Mouse (Mus musculus) ovary, postnatal 36 days (tissue): ENCODE measurements around the gene Parvg.
"Not testable (repeated sequence)": the region's sequence is repeated elsewhere in the genome, so short reads cannot be mapped to it uniquely, and the experiment has no call there.

Experiments
- DNase-seq: peaks from one replicate; pipeline ENCODE4 v3.0.0; 2022; ENCODE audit warnings: low spot score, mixed read lengths

Parvg gene

DNA sequence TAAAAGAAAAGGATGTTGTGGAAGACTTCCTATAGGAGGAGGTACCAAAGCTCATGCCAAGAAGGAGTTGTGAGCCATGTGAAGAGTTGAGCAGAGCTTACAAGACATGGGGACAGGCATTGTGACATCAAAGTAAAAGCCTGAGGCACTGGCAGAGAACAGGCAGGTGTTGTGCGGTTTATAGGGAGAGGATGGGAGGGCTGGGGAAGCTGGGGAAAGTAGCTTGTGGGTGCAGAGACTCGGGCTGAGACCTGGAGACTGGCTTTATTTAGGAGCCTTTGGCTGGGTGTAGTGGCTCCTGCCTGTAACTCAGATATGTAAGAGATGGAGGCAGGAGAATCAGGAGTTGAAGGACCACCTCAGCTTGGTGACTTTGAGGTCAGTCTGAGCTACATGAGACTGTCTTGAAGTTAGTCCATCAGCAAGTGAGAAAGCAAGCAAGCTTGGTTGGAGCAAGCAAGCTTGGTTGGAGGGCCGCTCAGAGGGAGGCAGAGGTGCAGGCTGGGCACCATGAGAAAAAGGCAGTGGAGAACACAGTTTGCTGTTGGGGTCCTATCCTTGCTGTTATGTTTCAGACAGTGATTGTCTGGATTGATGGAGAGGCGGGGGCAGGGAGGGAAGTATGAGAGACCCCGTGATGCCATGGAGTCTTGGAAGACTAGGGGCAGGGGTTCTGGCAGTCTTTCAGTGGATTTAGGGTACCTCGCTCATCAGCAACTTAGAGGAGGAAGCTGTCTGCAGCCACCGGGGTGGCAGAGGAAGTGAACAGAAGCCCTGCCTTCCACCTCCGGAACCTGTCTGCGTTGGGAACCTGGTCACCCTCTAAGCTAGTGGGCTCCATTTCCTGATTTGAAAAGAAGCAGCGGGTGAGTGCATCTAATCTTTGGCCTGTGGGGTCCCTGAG lies at the start of gene Parvg:
TSS of gene Parvg (plus strand) at position 61 of the 904 bp plus-strand sequence.
- no peak for DNase-seq

DNA sequence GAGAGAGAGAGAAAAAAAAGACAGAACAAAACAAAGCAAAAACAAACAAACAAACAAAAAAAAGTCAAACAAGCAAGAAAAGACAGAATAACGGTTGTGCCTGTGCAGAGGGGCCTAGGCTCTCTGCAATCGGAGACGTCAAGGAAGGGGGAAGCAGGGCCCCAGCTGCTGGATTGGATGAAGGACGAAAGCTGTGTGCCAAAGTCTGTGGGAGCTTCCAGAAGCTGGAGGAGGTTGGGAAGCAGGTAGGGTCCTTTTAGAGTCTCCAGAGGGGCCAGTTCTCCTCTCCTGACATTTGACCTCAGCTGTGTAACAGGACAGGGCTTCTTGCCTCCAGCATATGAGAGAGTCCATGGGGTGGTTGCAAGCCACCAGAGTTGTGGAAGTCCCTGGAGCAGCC lies 47.8 kb upstream of the Parvg start:
- no peak for DNase-seq

DNA sequence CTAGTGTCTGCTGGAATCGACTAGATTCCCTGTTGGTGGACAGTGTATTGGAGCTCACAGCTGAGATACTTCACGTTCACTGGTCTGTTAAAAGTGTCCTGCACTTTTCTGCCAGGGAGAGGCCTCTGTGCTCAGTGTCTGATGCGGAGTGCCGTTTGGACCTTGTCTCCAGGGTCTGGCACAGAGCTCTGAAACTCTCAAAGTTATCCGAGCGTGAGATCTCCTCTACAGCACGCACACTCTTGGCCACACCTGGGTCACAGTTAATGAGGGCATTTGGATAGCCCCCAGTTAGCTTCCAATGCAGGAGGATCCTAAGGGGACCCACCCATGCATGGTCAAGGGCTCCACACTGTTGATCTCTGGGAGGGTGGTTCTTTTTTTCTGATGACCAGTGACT lies 45.7 kb upstream of the Parvg start:
- DNase-seq = no peak

DNA sequence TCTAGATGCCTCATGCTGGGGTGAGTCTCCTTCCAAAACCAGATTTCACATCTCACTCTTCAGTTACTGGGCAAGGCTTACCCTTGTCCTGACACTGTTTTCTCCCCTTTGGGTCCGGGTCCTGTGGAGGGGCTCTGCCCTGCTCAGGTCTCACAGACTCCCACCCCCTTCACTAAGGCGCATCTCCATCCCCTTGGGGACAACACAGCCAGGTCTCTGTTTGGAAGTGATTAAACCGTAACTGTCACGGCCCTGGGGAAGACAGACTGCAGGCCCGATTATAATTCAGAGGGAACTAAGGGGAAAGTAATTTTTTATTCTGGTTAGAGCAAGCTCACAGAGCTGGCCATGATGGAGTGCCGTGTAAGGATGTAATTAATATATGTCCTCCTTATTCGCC lies 45.2 kb upstream of the Parvg start:
- DNase-seq = no peak

DNA sequence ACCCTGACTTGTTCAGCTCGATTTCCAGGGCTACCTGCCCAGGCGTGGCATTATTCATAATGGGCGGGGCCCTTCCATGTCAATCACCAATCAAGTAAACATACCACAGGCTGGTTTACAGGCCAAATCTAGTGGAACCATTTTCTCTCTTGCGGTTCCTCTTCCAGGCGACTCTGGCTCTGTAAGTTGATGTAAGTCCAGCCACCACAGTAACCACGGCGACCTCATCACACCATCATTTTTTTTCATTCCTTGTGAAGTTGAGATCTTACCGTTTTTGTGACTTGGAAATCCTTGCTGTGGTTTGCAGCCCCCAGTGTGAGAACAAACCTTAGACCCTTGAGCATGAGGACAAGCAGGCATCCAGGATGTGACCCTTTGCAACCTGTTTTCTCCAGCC lies 43.5 kb upstream of the Parvg start:
- no peak for DNase-seq

DNA sequence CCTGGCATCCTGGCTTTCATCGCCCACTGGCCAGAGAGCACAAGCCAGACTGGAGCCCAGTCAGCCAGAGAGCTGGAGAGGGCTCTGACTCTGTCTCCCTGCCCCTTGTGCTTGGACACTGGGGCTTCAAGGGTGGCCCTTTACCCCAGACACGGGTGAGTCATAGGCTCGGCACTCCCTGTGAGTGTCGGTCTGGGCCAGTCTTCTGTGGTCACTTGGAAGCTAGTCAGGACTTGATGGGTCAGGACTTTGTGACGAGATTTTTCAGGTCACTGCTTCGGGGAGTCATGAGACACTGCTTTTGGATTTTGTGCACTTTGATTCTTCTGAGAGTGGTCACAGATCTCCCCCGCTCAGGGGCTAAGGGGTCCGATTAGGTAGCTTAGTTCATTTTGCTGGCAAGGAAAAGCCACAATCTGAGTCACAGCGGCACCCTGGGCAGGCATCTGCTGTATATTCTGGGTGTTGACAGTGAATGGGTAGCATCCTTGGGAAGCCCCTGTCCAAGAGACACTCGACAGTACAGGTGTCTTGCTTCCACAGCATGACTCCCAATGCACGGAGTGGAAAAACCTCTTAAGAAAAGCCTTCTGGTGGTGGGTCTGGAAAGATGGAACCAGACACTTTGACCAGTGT lies 43.0 kb upstream of the Parvg start:
- DNase-seq = no peak

DNA sequence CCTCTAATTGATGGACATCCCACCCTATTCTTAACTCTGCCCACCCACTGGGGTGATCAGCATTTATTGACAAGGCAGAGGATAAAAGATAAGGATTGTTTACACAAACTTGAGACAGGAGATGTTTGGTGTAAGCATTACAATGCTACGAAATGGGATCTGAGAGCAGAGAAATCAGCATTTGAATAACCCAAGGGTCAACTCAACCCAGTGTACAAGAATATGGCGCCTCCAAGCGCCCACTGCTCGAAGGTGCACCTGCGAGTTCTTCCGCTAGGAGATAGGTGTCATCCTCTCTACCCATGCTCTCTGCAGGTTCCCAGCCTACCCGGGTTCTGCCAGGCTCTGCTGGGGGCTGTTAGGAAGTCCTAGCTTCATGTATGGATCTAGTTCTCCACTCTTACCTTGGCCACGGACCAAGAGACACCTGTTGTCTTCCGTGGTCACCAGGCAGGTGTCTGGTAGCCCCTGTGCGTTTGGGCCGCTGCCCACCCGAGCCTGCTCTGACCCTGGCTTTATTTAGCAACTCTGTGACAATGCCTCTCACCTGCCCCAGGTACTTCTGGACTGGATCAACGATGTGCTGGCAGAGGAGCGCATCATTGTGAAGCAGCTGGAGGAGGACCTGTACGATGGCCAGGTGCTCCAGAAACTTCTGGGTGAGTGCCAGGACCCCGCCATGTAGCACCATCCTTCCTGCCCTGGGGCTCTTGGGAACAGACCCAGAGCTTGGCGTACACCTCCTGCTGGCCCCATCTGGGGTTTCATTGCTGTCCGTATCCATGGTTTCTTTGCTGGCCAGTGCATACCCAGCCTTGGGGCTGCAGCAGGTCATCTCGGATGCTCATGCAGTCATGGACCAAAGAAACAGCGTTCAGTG lies 41.4 kb upstream of the Parvg start:
- DNase-seq = no peak

DNA sequence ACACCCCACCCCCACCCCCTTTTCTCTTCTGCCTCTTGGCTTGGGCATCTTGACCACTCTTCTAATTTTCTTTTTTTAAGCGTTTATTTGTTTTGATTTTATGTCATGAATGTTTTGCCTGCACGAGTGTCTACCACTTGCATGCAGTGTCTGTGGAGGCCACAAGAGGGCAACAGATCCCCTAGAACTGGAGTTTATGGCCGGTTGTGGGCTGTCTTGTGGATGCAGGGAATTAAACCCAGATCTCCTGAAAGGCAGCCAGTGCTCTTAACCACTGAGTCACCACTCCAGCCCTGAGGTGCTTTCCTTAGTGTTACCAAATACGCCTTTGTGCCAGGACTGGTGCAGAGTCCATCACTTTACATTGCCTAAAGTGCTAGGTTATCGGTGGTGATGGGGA lies 39.8 kb upstream of the Parvg start:
- DNase-seq = peak; percentile 46

DNA sequence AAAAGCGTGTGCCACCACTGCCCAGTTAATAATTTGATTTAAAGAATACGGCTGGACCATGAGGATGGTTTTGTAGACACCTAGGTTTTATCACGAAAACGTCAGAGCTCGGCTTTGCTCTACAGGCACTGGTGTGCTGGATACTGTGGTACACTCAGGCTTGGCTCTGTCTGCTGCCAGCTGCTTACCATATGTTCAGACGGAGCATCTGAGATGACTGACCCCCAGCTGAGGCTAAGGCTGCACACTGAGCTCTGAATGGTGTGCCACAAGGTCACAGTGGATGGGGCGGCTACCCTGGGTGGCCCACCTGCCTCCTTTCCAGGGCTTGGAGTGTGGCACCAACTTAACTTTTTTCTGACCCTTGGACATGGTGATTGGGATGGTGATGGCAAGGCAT lies 38.4 kb upstream of the Parvg start:
- DNase-seq = no peak

DNA sequence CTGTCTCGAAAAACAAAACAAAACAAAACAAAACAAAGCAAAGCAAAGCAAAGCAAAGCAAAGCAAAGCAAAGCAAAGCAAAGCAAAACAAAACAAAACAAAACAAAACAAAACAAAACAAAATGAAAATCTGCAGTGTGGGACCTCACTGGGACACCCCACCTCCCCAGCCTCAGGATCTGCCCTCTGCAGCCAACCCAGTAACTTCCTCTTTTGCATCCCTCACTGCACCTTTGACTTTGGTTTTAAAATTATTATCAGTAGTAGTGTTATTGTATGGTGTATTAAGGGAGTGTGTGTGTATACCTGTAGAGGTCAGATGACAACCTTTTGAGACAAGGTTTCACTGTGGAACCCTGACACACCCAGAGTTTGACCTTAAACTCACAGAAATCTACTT lies 34.9 kb upstream of the Parvg start:
- DNase-seq = not testable (repeated sequence)

DNA sequence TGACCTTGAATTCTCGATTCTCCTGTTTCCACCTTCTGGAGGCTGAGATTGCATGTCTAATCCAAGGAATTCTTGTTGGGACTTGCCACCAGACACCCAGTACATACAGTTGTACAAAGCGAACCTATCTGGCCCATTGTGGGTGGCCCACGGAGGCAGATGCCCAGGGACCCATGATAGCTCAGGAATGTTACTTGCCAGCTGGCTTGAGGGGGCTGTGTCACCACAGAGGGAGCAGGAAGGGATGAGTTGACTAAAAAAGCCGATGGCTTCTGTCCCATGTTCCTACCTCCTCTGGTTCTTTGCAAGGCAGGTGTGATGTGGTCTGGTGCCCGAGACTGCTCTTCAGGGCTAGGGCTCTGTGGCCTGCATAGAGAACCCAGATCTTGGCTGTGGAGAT lies 32.7 kb upstream of the Parvg start:
- DNase-seq = no peak

DNA sequence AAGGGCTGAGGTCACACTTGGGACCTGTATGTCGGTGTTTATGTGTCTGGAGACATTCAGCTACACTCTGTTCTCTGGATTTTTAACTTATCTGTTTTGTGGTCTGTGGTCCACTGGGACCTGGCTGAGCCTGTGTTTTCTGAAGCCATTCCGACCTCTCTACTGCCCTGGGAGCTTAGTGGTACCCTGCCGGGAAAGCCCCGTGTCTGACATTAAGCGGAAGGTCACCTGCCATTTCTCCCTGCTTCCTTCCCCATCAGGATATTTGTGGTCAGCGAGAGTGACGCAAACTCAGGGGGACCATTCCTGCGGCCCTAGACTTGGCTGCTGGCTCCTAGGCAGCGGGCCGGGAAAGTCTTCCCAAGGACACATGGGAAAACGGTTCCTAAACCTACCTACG lies 30.2 kb upstream of the Parvg start:
- no peak for DNase-seq

DNA sequence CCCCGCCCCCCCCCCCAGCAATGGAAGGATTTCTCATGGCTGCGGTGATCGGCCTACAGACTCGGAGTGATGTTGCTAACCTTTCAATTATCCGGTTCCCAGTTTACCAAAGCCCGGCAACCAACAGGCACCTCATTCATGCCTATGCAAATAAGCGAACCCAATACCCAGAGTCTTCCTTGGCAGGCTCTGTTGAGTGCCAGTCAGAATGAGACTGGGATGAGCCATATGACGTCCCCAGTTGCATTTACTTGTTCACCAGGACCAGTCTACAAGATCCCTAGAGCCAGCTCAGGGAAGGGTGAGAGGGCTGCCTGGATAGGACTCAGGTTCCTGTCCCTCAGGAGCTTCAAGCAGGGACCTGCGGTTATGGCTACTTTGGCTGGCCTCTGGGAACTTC lies 29.4 kb upstream of the Parvg start:
- no peak for DNase-seq

DNA sequence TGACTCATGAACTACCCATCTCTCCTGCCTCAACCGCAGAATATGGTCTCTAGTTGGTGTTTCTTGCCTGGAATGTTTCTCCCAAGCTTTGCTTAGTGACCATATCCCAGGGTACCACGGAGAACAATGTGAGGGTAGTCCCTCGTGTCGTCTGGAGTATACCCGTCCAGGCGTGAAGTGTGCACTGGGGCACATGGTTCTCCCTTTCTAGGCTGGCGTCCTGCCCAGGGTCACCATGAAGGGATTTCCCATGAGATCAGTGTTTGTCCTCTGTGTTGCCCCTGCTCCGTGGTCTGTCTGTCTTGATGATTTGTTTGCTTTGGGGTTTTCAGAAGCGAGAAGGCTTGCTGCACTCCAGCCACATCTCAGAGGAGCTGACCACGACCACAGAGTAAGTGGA lies 28.6 kb upstream of the Parvg start:
- no peak for DNase-seq

DNA sequence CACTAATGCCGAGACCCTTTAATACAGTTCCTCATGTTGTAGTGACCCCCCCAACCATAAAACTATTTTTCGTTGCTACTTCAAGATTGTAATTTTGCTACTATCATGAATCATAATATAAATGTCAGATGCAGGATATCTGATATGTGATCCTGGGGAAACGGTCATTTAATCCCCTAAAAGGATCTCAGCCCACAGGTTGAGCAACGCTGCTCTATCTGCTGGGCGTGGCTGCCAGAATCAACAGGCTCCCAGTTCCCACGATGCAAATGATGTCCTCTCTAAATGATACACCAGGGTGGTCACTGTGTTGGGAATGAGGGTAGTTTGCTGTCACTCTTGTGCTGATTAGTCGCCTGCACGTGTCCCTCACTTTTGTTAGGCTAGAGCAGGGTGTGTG lies 26.4 kb upstream of the Parvg start:
- no peak for DNase-seq

DNA sequence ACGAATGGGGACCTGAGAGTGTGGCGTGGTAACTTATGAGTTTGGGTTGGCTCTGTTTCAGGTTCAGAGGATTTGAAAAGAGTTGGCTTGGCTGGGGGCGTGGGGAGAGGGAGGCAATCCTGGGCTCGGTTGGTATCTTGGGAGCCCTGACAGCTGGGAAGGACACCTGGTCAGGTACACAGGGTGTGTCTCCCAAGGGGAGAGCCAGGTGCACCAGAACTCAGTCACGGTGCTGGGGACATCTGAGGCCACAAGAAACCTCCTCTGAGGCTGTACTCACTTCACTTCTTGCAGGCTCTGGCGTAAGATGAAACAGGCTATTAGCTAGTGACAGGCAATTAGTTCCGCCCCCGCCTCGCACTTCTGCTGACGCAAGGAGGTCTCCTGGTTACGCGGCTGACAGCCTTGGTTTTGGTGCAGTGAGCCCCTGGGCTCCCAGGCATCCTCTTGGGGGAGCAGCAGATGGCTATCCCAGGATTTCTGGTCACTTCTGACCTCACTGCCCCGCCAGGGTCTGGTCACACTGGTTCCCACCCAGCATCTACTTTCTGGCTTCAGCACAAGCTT lies 24.9 kb upstream of the Parvg start:
- no peak for DNase-seq

DNA sequence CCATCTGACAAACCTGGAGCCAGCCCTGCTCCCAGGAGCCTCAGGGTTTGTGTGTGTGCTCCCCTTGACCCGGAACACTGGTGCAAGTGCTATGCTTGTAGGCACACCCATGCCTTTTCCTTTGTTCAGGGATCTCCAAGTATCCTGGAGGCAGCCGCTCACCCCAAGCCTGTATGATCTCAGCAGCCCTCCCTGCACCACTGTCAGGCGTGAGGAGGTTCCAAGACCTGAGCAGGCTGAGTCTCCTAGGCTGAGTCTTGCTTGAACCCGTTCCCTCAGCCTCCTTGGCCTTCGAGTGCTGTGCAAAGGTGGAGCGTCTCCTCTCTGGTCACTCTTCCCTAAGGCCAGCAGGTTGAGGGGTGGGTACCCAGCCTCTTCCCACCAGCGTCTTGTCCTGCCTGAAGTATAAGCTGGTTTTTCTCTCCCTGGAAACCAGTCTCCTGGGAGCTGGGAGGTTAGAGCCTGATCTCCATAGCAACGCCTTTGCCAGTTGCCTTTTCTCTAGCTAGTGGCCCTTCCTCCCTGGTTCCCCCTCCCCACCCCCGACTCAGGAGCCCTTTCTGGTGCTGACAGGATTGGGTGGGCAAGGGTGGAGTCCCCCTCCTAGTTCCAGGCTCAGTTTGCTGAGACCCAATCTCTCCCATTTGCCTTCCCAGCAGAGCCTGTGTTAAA lies 24.0 kb upstream of the Parvg start:
- DNase-seq = no peak

DNA sequence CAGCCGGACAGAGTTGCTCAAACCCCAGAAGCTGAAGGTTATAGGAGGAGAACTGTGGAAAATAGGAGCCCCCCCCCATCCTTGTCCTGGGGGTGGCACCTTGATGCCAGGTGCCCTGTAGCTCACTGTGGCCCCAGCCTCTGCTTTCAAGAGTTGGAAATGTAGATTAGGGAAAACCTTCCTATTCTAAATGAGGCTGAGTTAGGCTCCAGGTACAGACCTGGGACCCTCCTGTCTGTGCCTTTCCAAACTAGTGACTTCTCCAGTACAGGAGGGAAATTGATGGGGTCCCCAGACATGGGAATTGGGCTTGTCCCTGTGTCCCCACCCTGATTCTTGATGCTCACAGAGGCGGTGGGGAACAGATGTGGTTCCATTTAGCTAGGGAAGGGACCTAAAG lies 23.2 kb upstream of the Parvg start:
- DNase-seq = no peak

DNA sequence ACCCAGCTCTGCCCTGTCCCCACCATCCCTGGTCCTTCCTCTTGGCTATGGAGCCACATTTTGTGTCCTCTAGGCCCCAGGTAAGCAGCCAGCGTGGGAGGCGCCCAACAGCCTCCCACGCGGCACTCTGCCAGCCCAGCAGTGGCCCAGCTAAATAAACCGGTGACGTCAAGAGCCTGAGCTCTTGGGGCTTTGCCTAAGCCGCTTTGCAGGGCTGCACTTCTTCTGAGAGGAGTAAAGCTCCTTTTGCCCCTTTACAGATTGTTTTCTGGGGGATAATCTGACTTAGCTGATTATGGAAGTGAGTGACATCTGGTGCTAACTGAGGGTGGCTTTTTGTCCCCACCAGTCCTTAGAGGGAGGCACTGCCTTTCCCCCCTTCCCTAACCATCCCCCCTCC lies 22.8 kb upstream of the Parvg start:
- peak; percentile 46 for DNase-seq

DNA sequence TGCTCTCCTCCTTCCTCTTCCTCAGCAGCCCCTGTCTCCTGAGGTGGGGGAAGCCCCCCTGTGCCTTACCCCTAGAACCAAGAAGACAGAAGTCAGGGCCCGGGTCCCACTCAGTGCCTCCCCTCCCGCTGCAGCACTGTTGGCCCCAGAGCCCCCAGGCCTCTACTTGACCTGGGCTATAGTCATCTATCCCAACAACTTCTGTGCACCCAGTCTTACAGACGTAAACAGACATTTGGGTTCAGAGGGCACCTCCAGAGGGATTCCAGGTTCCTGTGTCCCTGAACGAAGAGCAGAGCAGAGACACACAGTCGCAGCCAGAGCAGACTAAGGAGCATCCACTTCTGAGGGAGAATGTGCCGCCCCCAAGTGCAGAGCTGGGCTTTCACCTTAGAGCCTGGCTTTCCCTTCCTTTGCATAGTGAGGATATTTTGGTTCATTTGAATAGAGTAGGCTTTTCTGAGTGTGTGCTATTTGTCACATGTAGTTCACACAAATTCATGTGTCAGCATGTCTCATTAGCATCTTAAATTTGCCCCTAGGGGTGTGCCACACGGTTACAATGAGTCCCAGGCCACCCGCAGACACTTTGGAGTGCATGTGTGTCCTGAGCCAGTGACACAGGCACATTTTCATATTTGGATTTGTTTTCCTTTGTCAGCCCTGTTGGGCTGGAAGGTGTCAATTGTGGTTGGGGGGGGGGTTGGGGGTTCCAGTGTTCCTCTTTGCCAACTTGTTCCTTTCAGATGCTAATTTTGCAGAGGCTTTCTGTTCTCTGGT lies 22.0 kb upstream of the Parvg start:
- DNase-seq = no peak

DNA sequence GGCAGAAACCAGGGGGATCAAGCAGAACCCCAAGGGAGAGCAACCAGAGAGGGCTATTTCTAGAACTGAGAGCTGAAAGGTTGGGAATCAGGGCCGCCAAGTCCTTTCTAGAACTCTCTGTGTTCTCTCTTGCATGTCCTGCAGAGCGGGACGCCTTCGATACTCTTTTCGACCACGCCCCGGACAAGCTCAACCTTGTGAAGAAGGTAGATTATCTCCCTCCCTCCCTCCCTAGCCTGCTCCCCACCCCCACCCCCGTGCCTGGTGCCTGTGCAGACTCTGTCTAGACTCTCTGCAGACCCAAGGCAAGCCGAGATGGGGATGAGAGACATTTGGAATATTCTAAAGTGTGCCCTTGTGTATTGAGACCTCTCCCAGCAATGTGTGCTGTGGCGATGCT lies 20.6 kb upstream of the Parvg start:
- no peak for DNase-seq
